Mouse (Mus musculus): ENCODE measurements around the gene Hs2st1. TPM values are rescaled to one million over a fixed set of nuclear protein-coding genes. Genes with fewer than 3 reads are reported as not detected.
A peak's percentile ranks its signal among the peaks of the same experiment; 100 is the strongest.

Gene Hs2st1
- polyA plus RNA-seq, 1 experiment = 5.2 TPM

- no peak overlapping the region for H3K27ac ChIP-seq (ENCODE audit: insufficient read depth, low read depth, low read length)
Observed at GRCm38 (mm10) chr3:144380921-144381320, 189.1 kb downstream of the Hs2st1 start.

GRCm38 (mm10) chr3:144379801-144380200 is 190.2 kb downstream of the Hs2st1 start:
- H3K4me3 ChIP-seq (ENCODE audit: insufficient read depth, low read depth, low read length) = no peak overlapping the region
- no peak for TF ChIP-seq CTCF (conservative IDR thresholded peaks at IDR 0.05; ENCODE audit: insufficient read depth, insufficient read length, low read depth, low read length)
- H3K4me1 ChIP-seq (ENCODE audit: control insufficient read depth, insufficient read depth, low read length) = no peaks in the 10 kb centered on the region
- H3K27me3 ChIP-seq (replicated peaks; ENCODE audit: control insufficient read depth, insufficient read depth, low read length) = 0 out of 2 replicates have a peak, but pooled peaks cover 2% of the 10 kb centered on the region
- 82% methylated on average over 4 of the region's 4 CpGs for WGBS
- H3K36me3 ChIP-seq (ENCODE audit: control insufficient read depth, insufficient read depth, low read length) = no peaks in the 10 kb centered on the region
- no peak overlapping the region for H3K27ac ChIP-seq (ENCODE audit: insufficient read depth, low read depth, low read length)
- no peak for DNase-seq

More at GRCm38 (mm10) chr3:144380921-144381320, 189.1 kb downstream of the Hs2st1 start:
- peak; percentile 70 for DNase-seq
- 3% methylated on average over 18 of the region's 18 CpGs for WGBS
- Histone ChIP-seq H3K36me3 (ENCODE audit: control insufficient read depth, insufficient read depth, low read length) (no peaks in the 10 kb centered on the region), H3K4me3 (ENCODE audit: insufficient read depth, low read depth, low read length) (peak overlapping the region; percentile 37), H3K27me3 (replicated peaks; ENCODE audit: control insufficient read depth, insufficient read depth, low read length) (0 out of 2 replicates have a peak, but pooled peaks cover 2% of the 10 kb centered on the region), H3K4me1 (ENCODE audit: control insufficient read depth, insufficient read depth, low read length) (no peaks in the 10 kb centered on the region)
- peak; percentile 61 for TF ChIP-seq CTCF (conservative IDR thresholded peaks at IDR 0.05; ENCODE audit: insufficient read depth, insufficient read length, low read depth, low read length)
- no peak for TF ChIP-seq POLR2A (IDR thresholded peaks at IDR 0.05; ENCODE audit: low read depth, low read length)

Other genes starting within 250 kb of the Hs2st1 start
- 215 and 275 TPM in 2 replicates for gene Selenof, start 123 bp upstream of the Hs2st1 start, polyA plus RNA-seq (2012; rRNA removed)
- gene Sh3glb1, start 150.2 kb upstream of the Hs2st1 start, polyA plus RNA-seq (2012; rRNA removed) = 15.9 and 23.8 TPM in 2 replicates
- gene Clca3a1, start 190.8 kb upstream of the Hs2st1 start, polyA plus RNA-seq (2012; rRNA removed) = 3.0 and 4.3 TPM in 2 replicates
- 0.63 and 0.75 TPM in 2 replicates for gene Clca3a2, start 249.3 kb upstream of the Hs2st1 start, polyA plus RNA-seq (2012; rRNA removed)

Data from kidney, adult 2 months (tissue).